Mouse (Mus musculus) neutrophil, adult 65 days (primary cell): ENCODE data around the gene Lcn3. TPM values are rescaled to one million over a fixed set of nuclear protein-coding genes. Genes with fewer than 3 reads are reported as not detected.

ENCODE experiments used
- total RNA-seq: library from RNA; stranded (reverse); gene quantifications from 2 replicates; pipeline ENCODE4 v1.2.4, GENCODE M21; 2023

Gene Lcn3
- not detected in 2 replicates for total RNA-seq

GRCm38 (mm10) chr2:25765269-25765668 lies at the start of gene Lcn3:
Gene Lcn3 (plus strand): TSS chr2:25765569.

GRCm38 (mm10) chr2:25736709-25737108 lies 28.7 kb upstream of the Lcn3 start, which contains the start of gene Obp2b:
Gene Obp2b (plus strand): TSS chr2:25737009.

GRCm38 (mm10) chr2:25776717-25777116 lies 11.3 kb downstream of the Lcn3 start, which contains the start of gene Lcn11:
Gene Lcn11 (plus strand): TSS chr2:25777017.

GRCm38 (mm10) chr2:25781957-25782356 lies 16.6 kb downstream of the Lcn3 start, which contains the start of gene Gm13539:
Gene Gm13539 (plus strand): TSS chr2:25782257.

GRCm38 (mm10) chr2:25815748-25816147 lies 50.4 kb downstream of the Lcn3 start, which contains the start of gene Glt6d1:
Gene Glt6d1 (minus strand): TSS chr2:25815848.

Other genes starting within 250 kb of the Lcn3 start
- gene Traf2, start 218.6 kb upstream of the Lcn3 start, total RNA-seq, result 20.3 and 26.7 TPM in 2 replicates
- 56.8 and 74.8 TPM in 2 replicates for gene Edf1, start 207.7 kb upstream of the Lcn3 start, total RNA-seq
- gene Mamdc4, start 190.7 kb upstream of the Lcn3 start, total RNA-seq, result 0.11 and 0.13 TPM in 2 replicates
- 5.6 and 6.0 TPM in 2 replicates for gene Phpt1, start 190.3 kb upstream of the Lcn3 start, total RNA-seq
- 1.6 TPM in 1 of 2 replicates, not detected in the other for gene Ajm1, start 183.8 kb upstream of the Lcn3 start, total RNA-seq
- gene Rabl6, start 157.0 kb upstream of the Lcn3 start, total RNA-seq, result 38.3 and 38.7 TPM in 2 replicates
- gene Ccdc183, start 147.9 kb upstream of the Lcn3 start, total RNA-seq, result not detected in 2 replicates
- 1.6 and 3.9 TPM in 2 replicates for gene Tmem141, start 143.6 kb upstream of the Lcn3 start, total RNA-seq
- gene Fcna, start 137.5 kb upstream of the Lcn3 start, total RNA-seq, result 0.29 TPM in 1 of 2 replicates, not detected in the other
- not detected in 2 replicates for gene Lcn8, start 112.4 kb upstream of the Lcn3 start, total RNA-seq
- gene Lcn5, start 107.6 kb upstream of the Lcn3 start, total RNA-seq, result not detected in 2 replicates
- gene Lcn6, start 88.8 kb upstream of the Lcn3 start, total RNA-seq, result not detected in 2 replicates
- gene Lcn10, start 82.8 kb upstream of the Lcn3 start, total RNA-seq, result not detected in 2 replicates
- not detected in 2 replicates for gene Obp2a, start 65.5 kb upstream of the Lcn3 start, total RNA-seq
- 3.0 and 5.2 TPM in 2 replicates for gene Bmyc, start 58.8 kb upstream of the Lcn3 start, total RNA-seq
- not detected in 2 replicates for gene Obp2b, start 28.6 kb upstream of the Lcn3 start, total RNA-seq
- gene Lcn11, start 11.4 kb downstream of the Lcn3 start, total RNA-seq, result not detected in 2 replicates
- gene Gm13539, start 16.7 kb downstream of the Lcn3 start, total RNA-seq, result not detected in 2 replicates
- not detected in 2 replicates for gene Glt6d1, start 50.3 kb downstream of the Lcn3 start, total RNA-seq
- gene Lcn9, start 57.6 kb downstream of the Lcn3 start, total RNA-seq, result not detected in 2 replicates
- not detected in 2 replicates for gene Sohlh1, start 81.7 kb downstream of the Lcn3 start, total RNA-seq
- not detected in 2 replicates for gene Kcnt1, start 98.2 kb downstream of the Lcn3 start, total RNA-seq
- gene Camsap1, start 217.7 kb downstream of the Lcn3 start, total RNA-seq, result 2.5 and 10.0 TPM in 2 replicates